14 mouse cellular contexts compared by ENCODE assay signal in the genomic region with DNA sequence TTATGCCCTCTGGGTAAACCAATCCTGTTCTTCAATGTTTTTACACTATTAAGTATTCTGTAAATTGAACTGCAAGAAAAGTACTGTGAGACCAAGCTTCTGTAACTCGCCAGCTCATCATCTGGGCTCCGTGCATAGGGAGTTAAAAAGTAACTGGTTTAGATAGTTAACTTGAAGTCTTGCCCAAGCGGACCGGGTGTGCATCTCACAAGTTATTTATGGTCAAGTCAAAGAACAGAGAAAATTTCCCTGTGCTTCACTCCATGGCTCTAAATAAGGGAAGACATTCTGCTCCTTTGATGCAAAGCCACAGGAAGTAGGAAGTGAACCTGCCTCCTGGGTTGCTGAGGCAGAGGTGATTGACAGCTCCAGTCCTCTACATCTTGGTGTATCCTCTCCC. TPM values are rescaled to one million over a fixed set of nuclear protein-coding genes. Genes with fewer than 3 reads are reported as not detected.
"Had no signal": no experiment of that assay in that cellular context is flagged by ENCODE, and none has a peak within 500 bp of the region (broad histone marks: within the 10 kb centered on the region; RNA-seq: fewer than 3 reads in every experiment).

No protein-coding gene starts in this region.

- H3K4me2 ChIP-seq: limb, embryonic 12.5 days; liver, embryonic 13.5 days; lung, embryonic 15.5 days; midbrain, embryonic 12.5 days had no signal

- H3K4me1 ChIP-seq: liver, embryonic 13.5 days; lung, embryonic 15.5 days; midbrain, embryonic 12.5 days had no signal

- H3K9ac ChIP-seq: limb, embryonic 12.5 days; liver, embryonic 13.5 days; liver, postnatal 0 days; lung, embryonic 15.5 days; midbrain, embryonic 12.5 days had no signal

- DNase-seq: layer of hippocampus, adult 9-11 months; layer of hippocampus, postnatal 36 days; liver; liver, embryonic 13.5 days; liver, postnatal 0 days; right cerebral cortex, adult 18-20 months; thymus, adult 18-20 months; thymus, postnatal 14 days had no signal

- H3K27ac ChIP-seq: limb, embryonic 12.5 days; liver, embryonic 13.5 days; lung, embryonic 15.5 days; midbrain, embryonic 12.5 days had no signal

- H3K9me3 ChIP-seq: limb, embryonic 12.5 days; liver, embryonic 13.5 days; lung, embryonic 15.5 days; midbrain, embryonic 12.5 days had no signal

- ATAC-seq: hindbrain, embryonic 16.5 days; inflammation-experienced regulatory T-cells, adult 6 months; intestine, postnatal 0 days; liver, postnatal 0 days had no signal

- H3K4me3 ChIP-seq: limb, embryonic 12.5 days; liver, embryonic 13.5 days; lung, embryonic 15.5 days; midbrain, embryonic 12.5 days had no signal

- H3K36me3 ChIP-seq: limb, embryonic 12.5 days; liver, embryonic 13.5 days; lung, embryonic 15.5 days; midbrain, embryonic 12.5 days had no signal

RNA-seq across cellular contexts. Expression of a gene that starts 34.8 kb away (rescaled TPM):
- polyA plus RNA-seq: inflammation-experienced regulatory T-cells, adult 6 months had no signal
